Mouse (Mus musculus): Measurements from ENCODE around the gene Srsf4. TPM values are rescaled to one million over a fixed set of nuclear protein-coding genes. Genes with fewer than 3 reads are reported as not detected.

Srsf4 gene
- polyA plus RNA-seq, 1 experiment from 2014 or later: 96.1 TPM

Other genes starting within 250 kb of the Srsf4 start
- gene Ptpru, start 35.3 kb upstream of the Srsf4 start, polyA plus RNA-seq (2016; fragmentation: Nextera tagmentation; extraction: Ambion mirVana): 1.9 and 7.6 TPM in 2 replicates
- gene Mecr, start 30.1 kb upstream of the Srsf4 start, polyA plus RNA-seq (2016; fragmentation: Nextera tagmentation; extraction: Ambion mirVana): 45.9 and 52.5 TPM in 2 replicates
- 2.1 and 3.5 TPM in 2 replicates for gene Tmem200b, start 48.2 kb downstream of the Srsf4 start, polyA plus RNA-seq (2016; fragmentation: Nextera tagmentation; extraction: Ambion mirVana)
- 0.10 TPM in 1 of 2 replicates, not detected in the other for gene Gm10300, start 201.1 kb downstream of the Srsf4 start, polyA plus RNA-seq (2016; fragmentation: Nextera tagmentation; extraction: Ambion mirVana)
- 73.5 and 78.8 TPM in 2 replicates for gene Epb41, start 201.7 kb downstream of the Srsf4 start, polyA plus RNA-seq (2016; fragmentation: Nextera tagmentation; extraction: Ambion mirVana)

Measured in heart, embryonic 10.5 days (tissue).